Mouse (Mus musculus) naive thymus-derived CD4-positive, alpha-beta T cell, adult 2 months (primary cell): ENCODE measurements around the gene Dcpp2.
A peak's percentile ranks its signal among the peaks of the same experiment; 100 is the strongest.
"Not testable (repeated sequence)": the region's sequence is repeated elsewhere in the genome, so short reads cannot be mapped to it uniquely, and the experiment has no call there.

Source experiments
- DNase-seq: peaks from one replicate; pipeline ENCODE4 v3.0.0-alpha.2; 2011; ENCODE audit warnings: low read depth

The Dcpp2 gene

GRCm38 (mm10) chr17:23880576-23880975 is at the start of gene Dcpp2, which contains the start of gene Dcpp1:
Gene Dcpp2 (plus strand): TSS chr17:23880880.
Gene Dcpp1 (plus strand): TSS chr17:23880876.
- not testable (repeated sequence) for DNase-seq

- no peak for DNase-seq
Observed at GRCm38 (mm10) chr17:23831201-23831600, 49.5 kb upstream of the Dcpp2 start.

GRCm38 (mm10) chr17:23836006-23836575 is 44.6 kb upstream of the Dcpp2 start, which contains the start of gene Prss33:
Gene Prss33 (minus strand): TSS chr17:23836056.
- DNase-seq: no peak

- DNase-seq: peak; percentile 88
Observed at GRCm38 (mm10) chr17:23841145-23841544, 39.5 kb upstream of the Dcpp2 start.

- DNase-seq: peak; percentile 57
Observed at GRCm38 (mm10) chr17:23843141-23843811, 37.4 kb upstream of the Dcpp2 start.

- peak; percentile 83 for DNase-seq
Observed at GRCm38 (mm10) chr17:23843812-23844273, 36.8 kb upstream of the Dcpp2 start, which contains the start of the genes Prss32 and Prss41. Gene Prss32 (plus strand): TSS chr17:23843855. Gene Prss41 (minus strand): TSS chr17:23844172.

- no peak for DNase-seq
Observed at GRCm38 (mm10) chr17:23850028-23850427, 30.7 kb upstream of the Dcpp2 start.

- DNase-seq: peak; percentile 79
Observed at GRCm38 (mm10) chr17:23850853-23851749, 29.6 kb upstream of the Dcpp2 start.

- peak; percentile 59 for DNase-seq
Observed at GRCm38 (mm10) chr17:23853292-23853691, 27.4 kb upstream of the Dcpp2 start.

GRCm38 (mm10) chr17:23854229-23854765 is 26.4 kb upstream of the Dcpp2 start:
- DNase-seq: no peak

GRCm38 (mm10) chr17:23857193-23857592 is 23.5 kb upstream of the Dcpp2 start:
- DNase-seq: no peak

- DNase-seq: no peak
Observed at GRCm38 (mm10) chr17:23857913-23858312, 22.8 kb upstream of the Dcpp2 start.

GRCm38 (mm10) chr17:23862926-23863325 is 17.8 kb upstream of the Dcpp2 start:
- no peak for DNase-seq

- no peak for DNase-seq
Observed at GRCm38 (mm10) chr17:23867756-23868155, 12.9 kb upstream of the Dcpp2 start, which contains the start of gene Prss21. Gene Prss21 (plus strand): TSS chr17:23868056.

GRCm38 (mm10) chr17:23868513-23868912 is 12.2 kb upstream of the Dcpp2 start:
- DNase-seq: no peak

- no peak for DNase-seq
Observed at GRCm38 (mm10) chr17:23873884-23874856, 6.5 kb upstream of the Dcpp2 start.

GRCm38 (mm10) chr17:23876741-23877140 is 3.9 kb upstream of the Dcpp2 start:
- DNase-seq: no peak

GRCm38 (mm10) chr17:23877166-23877565 is 3.5 kb upstream of the Dcpp2 start:
- DNase-seq: no peak

- DNase-seq: not testable (repeated sequence)
Observed at GRCm38 (mm10) chr17:23917158-23917557, 36.5 kb downstream of the Dcpp2 start, which contains the start of gene Dcpp3. Gene Dcpp3 (plus strand): TSS chr17:23917458.

- DNase-seq: peak; percentile 85
Observed at GRCm38 (mm10) chr17:23924531-23925007, 43.9 kb downstream of the Dcpp2 start.
